Mouse (Mus musculus) heart, adult 8-10 months (tissue): Measurements from ENCODE around the gene Ube2l3. TPM values are rescaled to one million over a fixed set of nuclear protein-coding genes. Genes with fewer than 3 reads are reported as not detected.
"Not testable (repeated sequence)": the region's sequence is repeated elsewhere in the genome, so short reads cannot be mapped to it uniquely, and the experiment has no call there.

Experiments used
- DNase-seq: peaks from one replicate; pipeline ENCODE4 v3.0.0; 2022; ENCODE audit warnings: low spot score
- total RNA-seq, 4 experiments: library from RNA; stranded (reverse); gene quantifications; 2 replicates each; pipeline ENCODE4 v1.2.4; 2022

Ube2l3 gene
- total RNA-seq, 4 experiments from 2014 or later, result 107 to 119 (median 114) TPM

DNA sequence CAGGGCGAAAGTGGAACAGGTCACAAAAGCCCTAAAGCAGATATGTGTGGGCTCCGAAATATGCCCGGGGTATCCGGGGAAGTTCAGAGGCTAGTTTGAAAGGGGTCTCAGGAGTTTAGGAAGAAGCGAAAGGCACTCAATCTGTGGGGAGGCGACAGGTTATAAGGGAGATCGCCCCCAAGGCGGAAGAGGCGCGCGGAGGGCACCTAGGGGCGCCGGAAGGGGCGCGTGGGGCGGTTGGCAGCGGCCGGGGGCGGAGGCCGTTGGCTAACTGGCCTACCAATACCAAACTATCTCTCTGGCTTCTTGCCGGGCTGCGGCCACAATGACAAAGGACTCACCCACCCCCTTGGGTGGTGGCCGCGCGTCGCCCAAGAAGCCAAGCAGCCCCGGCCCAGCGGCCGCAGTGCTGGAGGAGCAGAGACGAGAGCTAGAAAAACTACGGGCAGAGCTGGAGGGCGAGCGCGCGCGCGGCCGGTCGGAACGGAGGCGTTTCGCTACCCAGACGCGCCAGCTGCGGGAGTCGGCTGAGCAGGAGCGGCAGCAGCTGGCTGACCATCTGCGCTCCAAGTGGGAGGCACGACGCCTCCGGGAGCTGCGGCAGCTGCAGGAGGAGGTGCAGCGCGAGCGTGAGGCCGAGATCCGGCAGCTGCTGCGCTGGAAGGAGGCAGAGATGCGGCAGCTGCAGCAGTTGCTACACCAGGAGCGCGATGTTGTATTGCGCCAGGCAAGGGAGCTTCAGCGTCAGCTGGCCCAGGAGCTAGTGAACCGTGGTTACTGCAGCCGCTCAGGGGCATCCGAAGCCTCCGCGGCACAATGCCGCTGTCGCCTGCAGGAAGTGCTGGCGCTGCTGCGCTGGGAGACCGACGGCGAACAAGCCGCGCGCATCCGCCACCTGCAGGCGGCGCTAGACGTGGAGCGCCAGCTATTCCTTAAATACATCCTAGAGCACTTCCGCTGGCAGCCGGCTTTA, 6.2 kb upstream of the Ube2l3 start, which contains the start of gene Rimbp3:
Gene Rimbp3, plus strand, starts transcription at position 215 of the 973 bp plus-strand sequence.
- peak; percentile 73 for DNase-seq

- peak; percentile 25 for DNase-seq
These were observed 2.5 kb upstream of the Ube2l3 start for GRCm38 (mm10) chr16:17204990-17205389.

GRCm38 (mm10) chr16:17201977-17202376, 472 bp downstream of the Ube2l3 start:
- DNase-seq, result no peak

DNA sequence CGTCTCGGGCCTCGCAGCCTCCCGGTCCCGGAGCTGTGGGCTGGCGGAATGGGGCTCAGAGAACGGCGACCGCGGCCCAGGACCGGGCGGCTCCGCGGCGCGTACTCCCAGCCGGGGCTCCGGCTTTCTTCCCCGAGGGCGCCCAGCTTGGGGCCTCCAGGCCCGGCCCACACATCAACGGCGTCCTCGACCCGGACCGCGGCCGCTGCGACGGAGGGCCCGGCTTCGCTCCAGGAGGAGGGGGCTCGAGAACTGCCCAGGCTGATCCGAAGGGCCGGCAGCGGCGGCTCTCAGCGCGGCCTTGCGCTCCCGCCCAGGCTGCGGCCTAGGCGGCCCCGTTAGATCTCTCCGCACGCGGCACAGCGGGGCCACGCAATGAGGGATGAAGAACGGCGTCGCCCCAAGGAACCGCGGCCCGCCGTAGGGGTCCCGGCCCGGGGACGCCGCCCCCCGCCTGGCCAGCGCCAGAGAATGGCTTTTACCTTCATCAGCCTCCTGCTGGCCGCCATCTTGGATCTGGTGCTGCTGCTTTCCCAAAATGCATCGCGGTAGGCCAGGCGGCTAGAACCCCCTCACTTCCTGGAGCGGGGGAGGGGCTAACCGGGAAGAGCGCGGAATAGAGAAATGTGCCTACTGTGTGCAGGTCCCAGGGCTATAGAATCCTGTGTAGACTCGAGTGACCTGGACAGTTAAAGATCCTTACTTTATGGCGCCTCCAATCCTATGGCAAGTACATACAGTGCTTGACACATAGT, 1.3 kb downstream of the Ube2l3 start:
- DNase-seq, result peak; percentile 85

- DNase-seq, result no peak
These were observed 2.1 kb downstream of the Ube2l3 start for GRCm38 (mm10) chr16:17200121-17200952.

GRCm38 (mm10) chr16:17193823-17194222, 8.6 kb downstream of the Ube2l3 start:
- DNase-seq, result no peak

GRCm38 (mm10) chr16:17185475-17185874, 17.0 kb downstream of the Ube2l3 start:
- DNase-seq, result no peak

DNA sequence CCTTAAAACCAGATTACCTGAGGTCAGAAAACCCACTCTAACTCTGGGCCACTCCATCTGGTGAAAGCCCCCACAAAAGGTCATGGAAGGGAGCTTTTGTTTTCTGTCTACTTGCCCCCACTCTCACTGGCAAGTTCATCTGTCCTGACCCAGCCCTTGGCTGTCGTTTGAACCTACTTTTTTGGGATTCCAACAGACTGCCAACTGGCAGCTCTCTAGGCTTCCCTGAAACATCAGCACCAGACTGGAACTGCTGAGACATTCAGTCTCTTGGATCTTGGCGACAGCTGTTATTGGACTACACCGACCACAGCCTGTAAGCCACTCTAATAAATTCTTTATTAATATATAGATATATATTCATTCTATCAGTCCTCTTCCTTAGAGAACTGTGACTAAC, 19.4 kb downstream of the Ube2l3 start:
- DNase-seq, result no peak

DNA sequence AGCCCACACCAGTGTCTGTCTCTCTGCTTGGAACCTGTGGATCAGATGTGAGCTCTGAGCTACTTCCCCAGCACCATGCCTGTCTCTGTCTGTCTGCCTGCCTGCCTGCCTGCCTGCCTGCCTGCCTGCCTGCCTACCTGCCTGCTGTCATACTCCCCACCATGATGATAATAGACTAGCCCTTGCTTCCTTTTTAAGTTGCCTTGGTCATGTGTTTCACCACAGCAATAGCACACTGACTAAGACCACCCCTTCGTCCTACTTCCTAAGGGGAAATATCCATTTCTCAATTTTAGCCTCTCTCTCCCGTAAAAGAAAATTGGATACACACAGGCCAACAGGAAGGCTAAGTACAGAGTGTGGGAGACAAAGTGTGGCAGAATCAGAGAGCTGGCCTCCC, 20.3 kb downstream of the Ube2l3 start:
- no peak for DNase-seq

GRCm38 (mm10) chr16:17181382-17181781, 21.1 kb downstream of the Ube2l3 start:
- DNase-seq, result peak; percentile 31

- no peak for DNase-seq
These were observed 22.7 kb downstream of the Ube2l3 start for GRCm38 (mm10) chr16:17179706-17180105.

DNA sequence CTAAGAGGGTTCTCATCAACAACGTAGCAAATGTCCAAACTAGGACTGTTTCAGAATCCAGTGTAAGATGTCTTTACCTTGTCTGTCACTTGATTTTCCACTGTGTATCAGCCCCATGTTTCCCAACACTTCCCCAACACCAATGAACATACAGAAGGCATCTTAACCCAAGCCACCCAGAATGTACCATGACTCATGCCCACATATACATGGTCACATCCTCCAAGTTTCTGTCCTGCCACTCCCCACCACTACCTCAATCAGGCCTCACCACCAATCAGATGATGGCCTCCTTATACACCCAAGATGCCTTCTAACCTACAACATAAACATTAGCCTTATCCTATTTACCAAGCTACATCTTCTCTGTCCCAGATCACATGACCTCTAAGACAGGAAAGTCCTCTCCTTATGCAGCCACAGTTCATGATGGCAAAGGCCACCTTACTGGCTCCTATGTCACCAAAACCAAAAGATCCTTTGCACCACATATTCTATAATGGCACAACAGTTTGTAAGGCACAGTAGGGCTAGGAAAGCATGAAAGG, 24.8 kb downstream of the Ube2l3 start:
- no peak for DNase-seq

DNA sequence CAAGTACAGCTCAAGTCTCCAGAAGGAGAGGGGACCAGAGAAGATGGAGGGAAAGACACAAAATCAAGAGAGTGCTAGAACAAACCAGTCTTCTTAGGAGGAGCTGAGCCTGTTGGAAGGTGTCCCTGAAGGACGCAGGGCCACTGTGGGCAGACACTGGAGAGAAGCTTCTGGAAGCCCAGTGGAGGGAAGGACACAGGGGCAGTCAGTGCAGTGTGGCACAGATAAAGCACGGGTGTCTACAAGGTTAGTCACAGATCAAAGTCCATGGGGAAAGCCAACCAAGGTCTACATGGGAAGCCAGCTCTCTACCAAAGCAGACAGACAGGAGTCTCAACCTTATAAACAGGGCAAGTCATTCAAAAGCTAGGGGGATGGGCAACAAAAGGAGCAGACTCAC, 26.7 kb downstream of the Ube2l3 start:
- no peak for DNase-seq

GRCm38 (mm10) chr16:17168049-17168448, 34.4 kb downstream of the Ube2l3 start:
- DNase-seq, result no peak

GRCm38 (mm10) chr16:17167179-17167578, 35.3 kb downstream of the Ube2l3 start:
- no peak for DNase-seq

GRCm38 (mm10) chr16:17165478-17165877, 37.0 kb downstream of the Ube2l3 start:
- not testable (repeated sequence) for DNase-seq

- no peak for DNase-seq
These were observed 48.1 kb downstream of the Ube2l3 start for GRCm38 (mm10) chr16:17154346-17154745.

GRCm38 (mm10) chr16:17151874-17152273, 50.6 kb downstream of the Ube2l3 start:
- DNase-seq, result no peak

- DNase-seq, result no peak
These were observed 51.8 kb downstream of the Ube2l3 start for GRCm38 (mm10) chr16:17150520-17151258.

DNA sequence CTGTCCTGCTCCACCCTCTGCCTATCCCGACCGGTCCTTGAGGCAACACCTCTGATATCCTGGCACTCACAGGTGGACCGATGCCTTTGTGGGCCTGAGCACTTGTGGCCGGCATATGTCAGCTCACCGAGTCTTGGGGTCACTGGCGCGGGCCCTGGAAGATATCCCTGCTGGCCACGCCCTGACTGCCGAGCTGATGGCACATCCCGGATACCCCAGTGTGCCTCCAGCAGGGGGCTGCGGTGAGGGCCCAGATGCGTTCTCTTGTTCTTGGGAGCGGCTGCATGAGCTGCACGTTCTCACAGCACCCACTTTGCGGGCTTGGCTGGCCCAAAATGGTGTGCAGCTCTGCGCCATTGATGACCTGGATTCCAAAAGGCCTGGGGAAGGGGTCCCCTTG, 54.4 kb downstream of the Ube2l3 start:
- no peak for DNase-seq
